Mouse (Mus musculus) left cerebral cortex, postnatal 36 days (tissue): ENCODE measurements around the gene Ifitm6. TPM values are rescaled to one million over a fixed set of nuclear protein-coding genes. Genes with fewer than 3 reads are reported as not detected.
"Not testable (repeated sequence)": the region's sequence is repeated elsewhere in the genome, so short reads cannot be mapped to it uniquely, and the experiment has no call there.

ENCODE experiments used
- DNase-seq, 2 experiments: peaks; one replicate each; pipeline ENCODE4 v3.0.0; 2021 to 2022; ENCODE audit warnings: low spot score in 2 of 2, mixed read lengths in 1 of 2
- intact Hi-C: fragments of 180-260 bp; cut with DNase I; formaldehyde crosslinking; loops from one replicate; pipeline ENCODE4 v1.15.1; 2025
- total RNA-seq, 2 experiments: library from RNA; stranded (reverse); gene quantifications; 2 replicates each; pipeline ENCODE4 v1.2.3; 2021

Ifitm6 gene
- total RNA-seq, 2 experiments from 2014 or later, result not detected

DNA sequence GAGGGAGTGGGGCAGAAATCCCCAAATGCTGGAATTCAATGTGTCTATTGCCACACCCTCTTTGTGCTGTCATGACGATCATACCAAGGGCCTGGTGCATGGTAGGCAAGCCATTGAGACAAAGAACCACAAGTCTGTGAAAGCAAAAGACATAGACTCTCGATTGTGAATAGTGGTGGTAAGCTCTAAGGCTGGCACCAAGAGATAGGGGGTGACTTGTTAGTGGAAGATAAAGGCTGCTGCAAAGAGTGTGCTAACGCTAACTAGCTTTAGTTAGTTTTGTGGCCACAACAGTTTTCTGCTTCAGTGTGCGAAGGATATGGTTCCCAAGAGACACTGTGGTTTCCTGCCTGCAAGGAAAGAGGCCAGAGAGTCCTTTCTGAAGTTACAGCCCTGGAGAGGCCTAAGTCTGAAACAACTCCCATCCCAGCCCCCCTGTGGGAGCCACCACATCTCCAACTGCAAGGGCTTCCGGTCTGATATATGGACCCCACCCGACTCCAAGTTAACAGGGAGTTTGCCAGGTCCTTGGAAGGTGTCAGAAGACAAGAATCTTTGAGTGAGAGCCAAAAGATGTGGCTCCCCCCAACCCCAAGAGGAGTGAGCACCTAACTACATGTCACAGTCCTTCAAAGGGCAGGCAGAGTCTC is 29.3 kb upstream of the Ifitm6 start:
- intact Hi-C loops, result no loop called here
- DNase-seq, result no peak

DNA sequence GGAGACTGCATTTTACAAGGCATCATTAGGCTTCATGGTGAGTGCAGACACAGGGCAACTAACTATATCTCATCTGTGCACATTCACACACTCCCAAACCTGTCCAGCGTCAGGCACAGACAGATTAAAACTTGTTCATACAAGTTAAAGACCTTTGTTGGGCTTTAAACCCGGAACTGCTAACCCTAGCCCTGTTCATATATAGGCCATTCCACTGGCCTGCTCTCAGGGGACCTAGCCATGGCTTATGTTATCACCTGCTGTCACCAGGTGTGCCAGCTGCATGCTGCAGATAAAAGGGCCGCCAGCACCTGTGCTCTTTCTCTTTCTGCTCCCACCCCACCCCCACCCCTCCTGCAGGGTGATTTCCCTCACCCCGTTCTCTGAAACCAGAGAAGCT is 24.8 kb upstream of the Ifitm6 start:
- intact Hi-C loops, result no loop called here
- DNase-seq, result no peak

DNA sequence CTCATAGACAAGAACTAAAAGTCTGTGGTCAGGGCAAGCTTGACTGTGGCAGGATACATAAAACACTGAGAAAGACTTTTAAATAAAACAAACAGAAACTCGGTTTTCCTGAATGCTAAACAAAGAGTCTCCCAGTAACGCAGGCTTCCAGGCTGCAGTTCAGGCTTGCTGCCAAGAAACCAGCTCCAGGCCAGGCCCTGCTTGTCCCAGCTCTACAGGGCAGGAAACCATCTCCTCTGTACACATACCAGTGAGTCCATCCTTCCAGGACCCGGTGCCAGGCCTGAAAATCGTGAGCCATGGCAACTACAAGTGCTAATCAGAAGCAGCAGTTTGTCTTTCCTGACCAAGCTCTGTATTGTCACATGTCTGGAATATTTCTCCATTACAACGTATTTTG is 23.9 kb upstream of the Ifitm6 start:
- intact Hi-C loops, result no loop called here
- DNase-seq, result peak in 1 of 2 experiments; percentile 14

GRCm38 (mm10) chr7:141040867-141041606 is 23.3 kb upstream of the Ifitm6 start:
- intact Hi-C loops, result no loop called here
- DNase-seq, result no peak

GRCm38 (mm10) chr7:141039386-141040107 is 21.8 kb upstream of the Ifitm6 start:
- intact Hi-C loops, result no loop called here

DNA sequence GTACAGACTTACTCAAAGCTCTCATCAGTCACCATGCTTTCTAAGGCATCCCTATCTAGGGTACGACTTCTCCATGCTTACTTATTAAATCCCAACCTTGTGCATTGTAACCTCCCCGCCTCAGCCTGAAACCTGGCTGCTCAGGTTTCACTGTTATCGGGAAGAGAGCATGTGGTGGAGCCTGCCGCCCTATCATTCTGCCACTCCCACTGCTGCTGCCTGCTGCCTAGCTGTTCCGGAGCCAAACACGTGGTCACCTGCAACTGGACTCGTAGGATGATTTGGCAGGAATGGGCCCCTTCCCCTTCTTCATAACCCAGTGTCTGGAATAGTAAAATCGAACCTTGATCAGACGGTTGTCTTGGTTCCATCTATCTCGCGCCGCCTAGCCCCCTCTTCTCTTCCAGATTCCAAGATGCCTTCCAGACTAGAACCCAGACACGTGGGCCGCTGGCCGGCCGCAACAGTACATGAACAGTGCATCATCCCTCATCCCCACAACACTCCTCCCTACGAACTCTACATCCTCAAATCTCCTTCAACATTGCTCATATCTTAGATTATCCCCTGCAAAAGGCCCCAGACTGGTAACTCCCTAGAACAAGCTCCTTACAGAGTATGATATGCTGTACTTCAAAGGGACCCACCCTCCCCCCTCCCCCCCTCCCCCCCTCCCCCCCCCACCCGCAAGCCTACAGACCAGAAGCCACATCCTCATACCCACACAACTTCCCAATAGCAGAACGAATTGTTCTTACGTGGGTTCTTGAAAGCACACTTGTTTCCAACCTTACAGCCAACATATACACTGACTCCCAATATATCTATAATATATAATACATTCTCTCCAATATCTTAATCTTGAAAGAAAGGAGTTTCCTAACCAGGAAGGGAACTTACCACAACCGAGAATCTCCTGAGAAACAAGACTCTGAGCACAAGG is 20.6 kb upstream of the Ifitm6 start:
- intact Hi-C loops, result no loop called here
- DNase-seq, result no peak

More at GRCm38 (mm10) chr7:141039386-141040107, 21.8 kb upstream of the Ifitm6 start:
- no peak for DNase-seq

DNA sequence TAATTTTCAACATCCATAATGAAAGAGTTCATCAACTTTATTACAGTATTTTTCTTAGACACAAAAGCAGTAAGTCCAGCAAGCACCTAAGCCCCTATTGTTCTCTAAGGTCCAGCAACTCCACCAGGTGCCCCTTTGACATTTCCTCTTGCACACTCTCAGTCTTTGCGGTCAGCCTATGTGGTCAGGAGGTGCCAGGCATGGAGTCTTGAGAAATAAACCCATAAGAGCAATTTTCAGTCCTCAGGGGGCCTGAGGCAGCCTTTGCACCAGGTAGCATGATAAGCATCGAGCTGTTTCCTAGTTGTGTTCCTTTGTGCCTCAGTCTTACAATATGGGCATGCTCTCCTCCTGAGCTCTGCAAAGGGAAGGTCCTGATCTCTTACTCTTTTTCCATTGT is 18.9 kb upstream of the Ifitm6 start:
- intact Hi-C loops, DNase-seq: not testable (repeated sequence)

- intact Hi-C loops, result no loop called here
Observed at GRCm38 (mm10) chr7:141032458-141033167, 14.9 kb upstream of the Ifitm6 start.

GRCm38 (mm10) chr7:141030390-141030789 is 12.7 kb upstream of the Ifitm6 start:
- intact Hi-C loops, result no loop called here
- no peak for DNase-seq

More at GRCm38 (mm10) chr7:141032458-141033167, 14.9 kb upstream of the Ifitm6 start:
- DNase-seq, result no peak

GRCm38 (mm10) chr7:141028831-141029230 is 11.1 kb upstream of the Ifitm6 start, which contains the start of gene Gm17387:
Gene Gm17387 (plus strand): TSS chr7:141029131.
- intact Hi-C loops, result no loop called here

GRCm38 (mm10) chr7:141026740-141027098 is 9.0 kb upstream of the Ifitm6 start:
- intact Hi-C loops, result no loop called here
- no peak for DNase-seq

More at GRCm38 (mm10) chr7:141028831-141029230, 11.1 kb upstream of the Ifitm6 start, which contains the start of gene Gm17387:
- no peak for DNase-seq

DNA sequence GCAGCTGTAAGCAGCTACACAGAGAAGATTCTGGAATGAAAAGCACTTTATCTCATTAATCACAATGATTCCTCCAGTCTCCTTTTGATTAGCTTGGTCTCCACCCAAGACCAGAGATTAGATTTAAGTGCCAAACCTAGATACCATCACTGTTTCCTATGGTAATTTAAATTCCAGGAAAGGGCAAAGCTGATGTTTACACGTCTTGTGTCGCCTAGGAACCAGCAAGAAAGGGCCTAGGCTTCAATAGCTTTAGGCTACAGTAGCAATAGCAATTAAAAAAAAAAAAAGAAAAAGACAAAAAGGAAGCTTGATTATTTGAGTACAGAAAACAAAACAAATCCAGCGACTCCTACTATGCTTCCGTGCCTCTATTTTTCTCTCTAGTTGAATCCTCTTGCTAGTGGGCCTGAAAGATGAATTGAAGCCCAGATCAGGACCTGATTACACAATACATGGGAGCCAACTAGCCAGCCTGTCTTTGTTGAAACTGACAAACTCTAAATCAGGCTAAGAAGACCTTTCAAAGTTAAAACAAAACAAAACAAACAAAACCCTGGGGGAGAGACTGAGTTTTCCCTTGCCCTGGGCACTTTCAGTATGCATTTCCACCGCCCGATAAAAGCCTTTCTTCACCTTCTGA is 8.5 kb upstream of the Ifitm6 start:
- intact Hi-C loops, result no loop called here

GRCm38 (mm10) chr7:141024865-141025838 is 7.4 kb upstream of the Ifitm6 start:
- intact Hi-C loops, result no loop called here
- DNase-seq, result no peak

More for the DNA sequence above, 8.5 kb upstream of the Ifitm6 start:
- no peak for DNase-seq

DNA sequence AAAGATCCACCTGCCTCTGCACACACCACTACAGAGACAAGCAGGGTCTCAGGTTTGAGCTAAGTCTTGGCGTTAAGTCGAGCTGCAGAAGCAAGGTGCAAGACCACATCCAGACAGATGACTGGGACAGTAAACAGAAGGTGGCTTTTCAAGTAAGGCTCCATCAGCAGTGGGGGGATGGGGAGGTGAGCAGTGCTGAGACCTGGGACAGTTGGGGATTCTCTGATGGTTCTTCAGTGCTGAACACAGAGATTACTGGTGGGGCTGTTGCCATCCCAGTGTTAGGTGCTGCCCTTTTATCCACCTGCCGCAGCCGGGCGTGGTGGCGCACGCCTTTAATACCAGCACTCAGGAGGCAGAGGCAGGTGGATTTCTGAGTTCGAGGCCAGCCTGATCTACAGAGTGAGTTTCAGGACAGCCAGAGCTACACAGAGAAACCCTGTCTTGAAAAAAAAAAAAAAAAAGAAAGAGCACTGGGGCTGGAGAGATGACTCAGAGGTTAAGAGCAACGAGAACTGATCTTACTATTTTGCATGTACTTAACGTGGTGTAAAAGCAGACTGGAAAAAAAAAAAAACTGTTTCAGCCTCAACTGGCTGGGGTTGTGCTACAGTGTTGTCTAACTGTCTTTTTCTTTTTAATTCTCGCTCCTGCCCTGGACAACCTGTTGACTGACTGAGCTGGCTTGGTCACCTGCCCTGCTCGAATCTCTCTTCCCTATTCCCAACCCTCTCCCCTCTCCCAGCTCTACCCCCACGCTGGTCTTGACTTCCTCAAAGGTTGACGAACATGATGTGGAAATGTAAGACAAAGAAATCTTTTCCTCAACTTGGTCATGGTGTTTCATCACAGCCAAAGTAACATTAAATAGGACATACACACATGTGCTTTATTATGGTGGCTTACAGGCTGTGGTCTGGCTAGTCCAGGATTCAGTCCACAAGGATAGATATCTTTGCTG is 4.0 kb upstream of the Ifitm6 start:
- intact Hi-C loops, result no loop called here
- no peak for DNase-seq

GRCm38 (mm10) chr7:141019028-141019427 is 1.3 kb upstream of the Ifitm6 start:
- no peak for DNase-seq
- intact Hi-C loops, result no loop called here
